8 mouse cellular contexts compared by ENCODE assay signal in the genomic region with DNA sequence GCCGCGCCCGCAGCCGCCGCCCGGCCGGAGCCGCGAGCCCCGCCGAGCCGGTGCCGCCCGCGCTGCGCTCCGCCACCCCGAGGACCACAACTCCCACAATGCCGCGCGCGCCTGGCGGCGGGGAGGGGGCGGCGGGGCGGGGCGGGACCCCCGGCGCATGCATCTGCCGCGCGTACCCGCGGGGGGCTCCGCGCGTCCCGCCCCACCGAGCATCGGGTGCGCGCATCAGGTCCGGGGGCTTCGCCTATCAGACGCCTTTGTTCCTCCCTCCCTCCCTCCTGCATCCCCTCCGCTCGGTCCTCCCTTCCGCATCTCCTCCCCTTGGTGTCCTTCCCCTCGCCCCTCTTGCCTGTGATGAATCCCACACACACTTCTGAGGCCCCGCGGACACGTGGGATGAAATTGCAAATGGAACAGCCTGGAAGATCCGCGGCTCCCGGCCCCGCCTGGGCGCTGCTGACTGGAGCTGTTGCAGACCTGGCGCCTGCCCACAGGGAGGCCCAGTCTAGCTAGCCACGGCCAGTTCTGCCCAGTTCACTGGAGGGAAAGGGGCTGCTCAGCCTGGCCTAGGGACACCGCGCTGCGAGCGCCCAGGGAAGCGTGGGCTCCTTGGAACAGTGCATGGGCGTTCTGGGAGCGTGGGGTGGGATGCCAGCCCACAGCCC. TPM values are rescaled to one million over a fixed set of nuclear protein-coding genes. Genes with fewer than 3 reads are reported as not detected.
DNase-seq lines count a peak whose midpoint lies in the region; ATAC-seq and TF ChIP-seq lines count a peak whose summit lies in the region.

A gene (minus strand): TSS at position 88 of the 665 bp plus-strand sequence.

- no peak for ATAC-seq in liver, embryonic 16.5 days (ENCODE audit: low read depth)
- no peak for ATAC-seq in erythroid progenitor cell, adult 5-6 weeks (replicated peaks; ENCODE audit: low FRiP score, poor library complexity, severe bottlenecking)

- peak within 1 kb of the TSS; percentile 94 for H3K27ac ChIP-seq in embryonic facial prominence, embryonic 10.5 days (replicated peaks)
- peak within 1 kb of the TSS; percentile 85 for H3K27ac ChIP-seq in heart, embryonic 10.5 days
- peak within 1 kb of the TSS; percentile 98 for H3K27ac ChIP-seq in layer of hippocampus, adult 2 months
- H3K27ac ChIP-seq in liver, embryonic 16.5 days (ENCODE audit: low read length), result no peak within 1 kb of the TSS

- no peaks in the 10 kb centered on the region for H3K9me3 ChIP-seq in embryonic facial prominence, embryonic 10.5 days
- no peaks in the 10 kb centered on the region for H3K9me3 ChIP-seq in heart, embryonic 10.5 days
- H3K9me3 ChIP-seq in liver, embryonic 16.5 days (replicated peaks; ENCODE audit: control insufficient read depth, low read length), result no peaks in the 10 kb centered on the region

- peak within 1 kb of the TSS; percentile 78 for H3K4me3 ChIP-seq in embryonic facial prominence, embryonic 10.5 days
- peak within 1 kb of the TSS; percentile 70 for H3K4me3 ChIP-seq in heart, embryonic 10.5 days
- peak within 1 kb of the TSS; percentile 53 for H3K4me3 ChIP-seq in layer of hippocampus, adult 2 months
- peak within 1 kb of the TSS; percentile 41 for H3K4me3 ChIP-seq in liver, embryonic 16.5 days (ENCODE audit: low read depth, low read length)

- TF ChIP-seq CTCF in layer of hippocampus, adult 2 months (conservative IDR thresholded peaks at IDR 0.05), result peak; percentile 50

- under 1% methylated on average over 65 of the region's 67 CpGs for WGBS in embryonic facial prominence, embryonic 10.5 days
- 1% methylated on average over 64 of the region's 67 CpGs for WGBS in heart, embryonic 10.5 days
- 6% methylated on average over 32 of the region's 67 CpGs for WGBS in liver, embryonic 16.5 days (ENCODE audit: insufficient replicate concordance)

- H3K36me3 ChIP-seq in embryonic facial prominence, embryonic 10.5 days (replicated peaks), result peaks cover 21% of the 10 kb centered on the region
- no peaks in the 10 kb centered on the region for H3K36me3 ChIP-seq in heart, embryonic 10.5 days
- no peaks in the 10 kb centered on the region for H3K36me3 ChIP-seq in liver, embryonic 16.5 days (ENCODE audit: control insufficient read depth, insufficient read depth)

- H3K9ac ChIP-seq in liver, embryonic 16.5 days (ENCODE audit: low read depth, low read length), result no peak within 1 kb of the TSS

- peak within 1 kb of the TSS; percentile 41; the same call in 1 of the 2 replicates for H3K4me2 ChIP-seq in liver, embryonic 16.5 days (ENCODE audit: low read depth, low read length)

- peaks cover 50% of the 10 kb centered on the region for H3K4me1 ChIP-seq in embryonic facial prominence, embryonic 10.5 days
- peaks cover 26% of the 10 kb centered on the region for H3K4me1 ChIP-seq in heart, embryonic 10.5 days
- no peaks in the 10 kb centered on the region for H3K4me1 ChIP-seq in liver, embryonic 16.5 days (ENCODE audit: control insufficient read depth, low read depth, low read length)

- peak; percentile 19 for DNase-seq in urinary bladder, postnatal 25 days (ENCODE audit: low spot score)
- no peak for DNase-seq in urinary bladder, postnatal 10 days (ENCODE audit: low spot score)
- DNase-seq in embryonic facial prominence, embryonic 10.5 days (ENCODE audit: low spot score), result peak; percentile 93
- peak; percentile 92 for DNase-seq in heart, embryonic 10.5 days (ENCODE audit: low spot score)
- DNase-seq in layer of hippocampus, adult 2 months (ENCODE audit: low spot score in 2 of 2), result peak; percentile 77 to 87
- DNase-seq in retina, postnatal 7 days (ENCODE audit: low read depth, low spot score), result peak; percentile 52

- H3K27me3 ChIP-seq in embryonic facial prominence, embryonic 10.5 days (replicated peaks; ENCODE audit: low read depth, poor library complexity, severe bottlenecking), result peaks cover 46% of the 10 kb centered on the region
- peaks cover 79% of the 10 kb centered on the region for H3K27me3 ChIP-seq in heart, embryonic 10.5 days (ENCODE audit: insufficient read depth, poor library complexity, severe bottlenecking)
- H3K27me3 ChIP-seq in liver, embryonic 16.5 days (ENCODE audit: control insufficient read depth, insufficient read depth, low read depth, low read length), result peaks cover 45% of the 10 kb centered on the region

RNA-seq across cellular contexts. Expression of the gene that starts here (rescaled TPM):
- 23.7 and 27.3 TPM in 2 replicates for polyA plus RNA-seq in embryonic facial prominence, embryonic 10.5 days (2016; fragmentation: Nextera tagmentation; extraction: Ambion mirVana)
- 4.3 and 6.8 TPM in 2 replicates for polyA plus RNA-seq in heart, embryonic 10.5 days (2016; fragmentation: Nextera tagmentation; extraction: Ambion mirVana)
- 100 to 1,000 TPM; 223 to 224 TPM for total RNA-seq in layer of hippocampus, adult 2 months (2021)
- not detected in 2 replicates for polyA plus RNA-seq in liver, embryonic 16.5 days (2015; fragmentation: Nextera tagmentation; extraction: Ambion mirVana)
- total RNA-seq in erythroid progenitor cell, adult 5-6 weeks (2015; ENCODE audit: low replicate concordance), result not detected in 2 replicates
- total RNA-seq in erythroid progenitor cell, adult 5-6 weeks (2017; ENCODE audit: low replicate concordance), result not detected in 2 replicates

Comparison
In these comparisons a context has a peak if more than half of its experiments do, and no peak if none do; other contexts are left out.
1. RNA of the gene that starts here (total RNA-seq): 223 to 224 TPM in layer of hippocampus, adult 2 months; not detected in erythroid progenitor cell, adult 5-6 weeks; every median in the first group is over 100 times any median in the second.
2. Peak in every context shown above with its lines, with median percentiles within 50 percentile points of each other: H3K4me3 ChIP-seq.